11 mouse cellular contexts compared by ENCODE assay signal in genomic region chr1:190761786-190762185, GRCm38 (mm10).
A peak's percentile ranks its signal among the peaks of the same experiment; 100 is the strongest.
DNase-seq lines count a peak whose midpoint lies in the region; ATAC-seq and TF ChIP-seq lines count a peak whose summit lies in the region.
"Had no signal": no experiment of that assay in that cellular context is flagged by ENCODE, and none has a peak within 500 bp of the region (broad histone marks: within the 10 kb centered on the region; RNA-seq: fewer than 3 reads in every experiment).

No protein-coding gene starts in this region.

- peak overlapping the region; percentile 43 for H3K4me2 ChIP-seq in heart, embryonic 13.5 days
- no peak overlapping the region for H3K4me2 ChIP-seq in midbrain, embryonic 15.5 days
- H3K4me2 ChIP-seq in midbrain, postnatal 0 days (ENCODE audit: low read depth, low read length, poor library complexity, severe bottlenecking), result no peak overlapping the region
- H3K4me2 ChIP-seq: embryonic facial prominence, embryonic 15.5 days; liver, embryonic 15.5 days had no signal

- peaks cover 7% of the 10 kb centered on the region for H3K9me3 ChIP-seq in heart, embryonic 13.5 days
- peaks cover 7% of the 10 kb centered on the region; the same call in 1 of the 2 replicates for H3K9me3 ChIP-seq in midbrain, embryonic 10.5 days (replicated peaks)
- no peaks in the 10 kb centered on the region for H3K9me3 ChIP-seq in midbrain, embryonic 15.5 days
- H3K9me3 ChIP-seq in midbrain, postnatal 0 days (ENCODE audit: low read length), result no peaks in the 10 kb centered on the region
- H3K9me3 ChIP-seq: embryonic facial prominence, embryonic 15.5 days; liver, embryonic 15.5 days had no signal

- TF ChIP-seq CTCF in midbrain, postnatal 0 days (IDR thresholded peaks at IDR 0.05), result peak; percentile 74

- no peaks in the 10 kb centered on the region for H3K36me3 ChIP-seq in heart, embryonic 13.5 days
- H3K36me3 ChIP-seq in midbrain, embryonic 10.5 days, result no peaks in the 10 kb centered on the region
- H3K36me3 ChIP-seq in midbrain, embryonic 15.5 days (replicated peaks), result no peaks in the 10 kb centered on the region
- H3K36me3 ChIP-seq in midbrain, postnatal 0 days (ENCODE audit: insufficient read depth, low read length), result no peaks in the 10 kb centered on the region
- H3K36me3 ChIP-seq: embryonic facial prominence, embryonic 15.5 days; liver, embryonic 15.5 days had no signal

- DNase-seq in heart, adult 9 months (ENCODE audit: low spot score in 2 of 2), result no peak
- peak; percentile 29 for DNase-seq in midbrain, embryonic 10.5 days (ENCODE audit: low spot score)
- peak; percentile 49 for DNase-seq in embryo, embryonic 10.5 days (ENCODE audit: low spot score)
- DNase-seq in midbrain, postnatal 0 days (ENCODE audit: low spot score), result peak; percentile 50
- DNase-seq in gastrocnemius, postnatal 4 days (ENCODE audit: low spot score in 2 of 2), result no peak
- DNase-seq: gastrocnemius, postnatal 36 days had no signal

- H3K9ac ChIP-seq in heart, embryonic 13.5 days, result peak overlapping the region; percentile 54; the same call in 1 of the 2 replicates
- no peak overlapping the region for H3K9ac ChIP-seq in midbrain, embryonic 15.5 days
- no peak overlapping the region for H3K9ac ChIP-seq in midbrain, postnatal 0 days (replicated peaks; ENCODE audit: low read length, poor library complexity, severe bottlenecking)
- H3K9ac ChIP-seq: embryonic facial prominence, embryonic 15.5 days; liver, embryonic 15.5 days had no signal

- 24% methylated on average over 5 of the region's 5 CpGs for WGBS in heart, embryonic 13.5 days
- WGBS in midbrain, embryonic 10.5 days, result 44% methylated on average over 4 of the region's 5 CpGs
- 33% methylated on average over 5 of the region's 5 CpGs for WGBS in midbrain, embryonic 15.5 days
- WGBS in midbrain, postnatal 0 days, result 32% methylated on average over 5 of the region's 5 CpGs

- H3K27me3 ChIP-seq in heart, embryonic 13.5 days (replicated peaks), result peaks cover 8% of the 10 kb centered on the region; the same call in 1 of the 2 replicates
- H3K27me3 ChIP-seq in midbrain, embryonic 10.5 days (ENCODE audit: low read depth, poor library complexity, severe bottlenecking), result no peaks in the 10 kb centered on the region
- no peaks in the 10 kb centered on the region; the same call in 1 of the 2 replicates for H3K27me3 ChIP-seq in midbrain, embryonic 15.5 days (replicated peaks)
- H3K27me3 ChIP-seq in midbrain, postnatal 0 days (ENCODE audit: insufficient read depth, low read length), result no peaks in the 10 kb centered on the region
- H3K27me3 ChIP-seq: embryonic facial prominence, embryonic 15.5 days; liver, embryonic 15.5 days had no signal

- H3K27ac ChIP-seq in heart, embryonic 13.5 days (replicated peaks), result no peak overlapping the region
- H3K27ac ChIP-seq in midbrain, embryonic 10.5 days (replicated peaks), result peak overlapping the region; percentile 58
- no peak overlapping the region for H3K27ac ChIP-seq in midbrain, embryonic 15.5 days
- no peak overlapping the region for H3K27ac ChIP-seq in midbrain, postnatal 0 days (ENCODE audit: low read depth, low read length)
- H3K27ac ChIP-seq: embryonic facial prominence, embryonic 15.5 days; liver, embryonic 15.5 days had no signal

- peaks cover 6% of the 10 kb centered on the region for H3K4me1 ChIP-seq in heart, embryonic 13.5 days
- peaks cover 16% of the 10 kb centered on the region for H3K4me1 ChIP-seq in midbrain, embryonic 10.5 days
- peaks cover 9% of the 10 kb centered on the region; the same call in 1 of the 2 replicates for H3K4me1 ChIP-seq in midbrain, embryonic 15.5 days
- H3K4me1 ChIP-seq in midbrain, postnatal 0 days (ENCODE audit: insufficient read depth, low read length), result 0 out of 2 replicates have a peak, but pooled peaks cover 3% of the 10 kb centered on the region
- H3K4me1 ChIP-seq: liver, embryonic 15.5 days had no signal

- ATAC-seq in heart, embryonic 13.5 days (ENCODE audit: extremely low read depth, insufficient number of reproducible peaks, low FRiP score, low TSS enrichment), result no peak
- ATAC-seq in midbrain, embryonic 15.5 days (replicated peaks), result no peak
- no peak for ATAC-seq in midbrain, postnatal 0 days (ENCODE audit: low FRiP score)
- ATAC-seq: Patski had no signal

- H3K4me3 ChIP-seq in heart, embryonic 13.5 days, result no peak overlapping the region
- H3K4me3 ChIP-seq in midbrain, embryonic 10.5 days, result no peak overlapping the region
- no peak overlapping the region for H3K4me3 ChIP-seq in midbrain, embryonic 15.5 days
- no peak overlapping the region for H3K4me3 ChIP-seq in midbrain, postnatal 0 days (ENCODE audit: low read depth, low read length)
- H3K4me3 ChIP-seq: embryonic facial prominence, embryonic 15.5 days; liver, embryonic 15.5 days had no signal

Comparison
In these comparisons a context has a peak if more than half of its experiments do, and no peak if none do; other contexts are left out.
1. DNase-seq: peak in midbrain, embryonic 10.5 days (single experiment), embryo, embryonic 10.5 days (single experiment) and midbrain, postnatal 0 days (single experiment); none in heart, adult 9 months (0 of 2) and gastrocnemius, postnatal 4 days (0 of 2).